Mouse (Mus musculus) adrenal gland, adult (tissue): Measurements from ENCODE around the gene Ceacam12.
"Not testable (repeated sequence)": the region's sequence is repeated elsewhere in the genome, so short reads cannot be mapped to it uniquely, and the experiment has no call there.

Experiments used
- DNase-seq, 2 experiments: peaks; one replicate each; pipeline ENCODE4 v3.0.0; 2022 to 2023; ENCODE audit warnings: low spot score in 1 of 2; ENCODE audit not compliant: inconsistent age in 2 of 2

Ceacam12 gene

DNA sequence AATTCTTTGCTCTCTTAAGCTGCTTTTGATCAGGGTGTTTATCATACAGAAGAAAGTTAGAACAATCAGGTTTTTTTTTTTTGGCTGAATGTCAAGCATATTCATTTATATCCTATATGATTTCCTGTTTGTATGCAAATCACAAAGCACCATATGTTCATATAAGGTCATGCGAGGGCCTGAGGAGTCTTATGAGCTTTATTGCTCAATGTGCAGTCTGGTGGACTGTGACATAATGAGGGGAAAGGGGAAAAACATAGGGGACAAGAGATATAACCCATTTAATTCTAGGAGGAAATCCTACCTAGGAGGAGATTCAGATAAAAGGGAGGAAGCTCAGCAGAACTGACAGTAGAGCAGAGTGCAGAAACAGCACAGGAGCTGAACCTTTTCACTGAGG is at the start of gene Ceacam12:
Ceacam12 (plus strand) TSS at position 301 of the 400 bp plus-strand sequence.
- DNase-seq: no peak

DNA sequence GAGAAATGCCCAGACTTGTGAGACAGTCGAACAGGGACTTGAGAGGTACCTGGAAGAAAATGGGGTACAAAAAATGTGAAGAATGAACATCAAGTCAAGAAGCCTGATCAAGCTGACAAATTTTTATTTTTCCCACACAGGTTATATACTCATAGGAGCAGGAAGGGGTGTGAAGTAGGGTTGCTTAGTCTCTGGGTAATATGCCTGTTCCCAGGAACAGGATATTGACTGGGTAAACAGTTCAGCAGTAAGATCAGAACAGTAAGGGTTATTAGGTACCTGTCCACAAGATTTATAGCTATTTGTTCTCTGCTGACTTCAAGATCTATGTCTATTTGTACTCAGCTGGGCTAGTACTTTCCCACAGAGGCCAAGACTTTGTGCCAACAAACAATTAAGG is 8.1 kb downstream of the Ceacam12 start:
- not testable (repeated sequence) for DNase-seq

DNA sequence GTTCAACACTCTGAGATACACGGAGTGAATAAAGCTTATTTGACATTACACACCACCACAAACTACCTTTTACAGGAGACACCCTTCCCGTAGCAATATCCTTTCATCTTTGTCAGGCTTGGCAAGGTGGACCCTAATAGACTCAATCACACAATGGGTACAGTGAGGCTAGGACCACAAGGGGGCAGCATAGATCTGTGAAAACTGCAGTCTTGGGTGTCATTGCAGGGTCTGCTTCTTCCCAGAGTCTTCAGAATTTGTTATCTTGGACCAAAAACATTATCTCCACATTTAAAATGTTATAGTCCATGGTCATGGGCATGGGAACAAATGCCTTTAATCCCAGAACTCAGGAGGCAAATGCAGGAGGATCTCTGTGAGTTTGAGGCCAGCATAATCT is 35.1 kb downstream of the Ceacam12 start:
- DNase-seq: no peak
